Mouse (Mus musculus) olfactory bulb, adult 2 months (tissue): ENCODE measurements around the gene Dnmbp.

Experiments
- CTCF ChIP-seq: fragments of 200-500 bp; IDR thresholded peaks from 2 replicates; pipeline ENCODE4 v1.5.1; 2012; ENCODE audit warnings: low read depth, mild to moderate bottlenecking, low read length, moderate library complexity; ENCODE audit not compliant: insufficient read depth
- POLR2A ChIP-seq: fragments of 200-500 bp; IDR thresholded peaks from 2 replicates; pipeline ENCODE4 v1.6.1; 2012; ENCODE audit warnings: mild to moderate bottlenecking, low read depth, low read length, moderate library complexity; ENCODE audit not compliant: insufficient read depth

- TF ChIP-seq CTCF (no peak), POLR2A (no peak)
Measured at GRCm38 (mm10) chr19:43878111-43879092, 61.6 kb downstream of the Dnmbp start.
